ENCODE assay signal across 9 mouse cellular contexts in genomic region chr12:73334051-73334551, GRCm38 (mm10). TPM values are rescaled to one million over a fixed set of nuclear protein-coding genes. Genes with fewer than 3 reads are reported as not detected.
DNase-seq lines count a peak whose midpoint lies in the region; ATAC-seq and TF ChIP-seq lines count a peak whose summit lies in the region.
"Had no signal": no experiment of that assay in that cellular context is flagged by ENCODE, and none has a peak within 500 bp of the region (broad histone marks: within the 10 kb centered on the region; RNA-seq: fewer than 3 reads in every experiment).

No protein-coding gene starts in this region.

- no peaks in the 10 kb centered on the region for H3K79me2 ChIP-seq in MEL (ENCODE audit: control insufficient read depth, insufficient read depth, low read length, poor library complexity)

- WGBS in heart, embryonic 10.5 days = 66% methylated on average over 8 of the region's 8 CpGs
- WGBS in heart, embryonic 12.5 days = 60% methylated on average over 8 of the region's 8 CpGs
- WGBS in forebrain, embryonic 12.5 days = 69% methylated on average over 8 of the region's 8 CpGs
- 41% methylated on average over 8 of the region's 8 CpGs for WGBS in limb, embryonic 13.5 days

- H3K9ac ChIP-seq in heart, embryonic 12.5 days = no peak overlapping the region
- no peak overlapping the region for H3K9ac ChIP-seq in MEL (ENCODE audit: control insufficient read depth, low read depth, low read length, poor library complexity, severe bottlenecking)
- no peak overlapping the region for H3K9ac ChIP-seq in forebrain, embryonic 12.5 days
- no peak overlapping the region for H3K9ac ChIP-seq in limb, embryonic 13.5 days

- no peak for TF ChIP-seq POLR2A in MEL (IDR thresholded peaks at IDR 0.05; ENCODE audit: control insufficient read depth in 1 of 2, insufficient read depth in 1 of 2, low read depth in 1 of 2, low read length in 2 of 2, poor library complexity in 1 of 2)

- no peak overlapping the region for H3K4me3 ChIP-seq in heart, embryonic 10.5 days
- H3K4me3 ChIP-seq in heart, embryonic 12.5 days = no peak overlapping the region
- H3K4me3 ChIP-seq in MEL (ENCODE audit: control insufficient read depth in 1 of 2, insufficient read depth in 1 of 2, low read depth in 2 of 2, low read length in 2 of 2) = peak overlapping the region; percentile 22 to 43
- H3K4me3 ChIP-seq in forebrain, embryonic 12.5 days (replicated peaks) = no peak overlapping the region
- no peak overlapping the region for H3K4me3 ChIP-seq in limb, embryonic 13.5 days

- H3K27me3 ChIP-seq in heart, embryonic 10.5 days (ENCODE audit: insufficient read depth, poor library complexity, severe bottlenecking) = no peaks in the 10 kb centered on the region
- H3K27me3 ChIP-seq in heart, embryonic 12.5 days (replicated peaks) = no peaks in the 10 kb centered on the region
- no peaks in the 10 kb centered on the region for H3K27me3 ChIP-seq in MEL (ENCODE audit: control insufficient read depth in 1 of 2, insufficient read depth in 2 of 2, low read length in 2 of 2)
- H3K27me3 ChIP-seq in forebrain, embryonic 12.5 days = no peaks in the 10 kb centered on the region
- peaks cover 11% of the 10 kb centered on the region for H3K27me3 ChIP-seq in limb, embryonic 13.5 days

- 0 out of 2 replicates have a peak overlapping the region, but pooled peaks have one; percentile 29 for H3K27ac ChIP-seq in heart, embryonic 10.5 days
- H3K27ac ChIP-seq in heart, embryonic 12.5 days (ENCODE audit: poor library complexity, severe bottlenecking) = no peak overlapping the region
- no peak overlapping the region for H3K27ac ChIP-seq in MEL (ENCODE audit: control insufficient read depth, low read depth, low read length)
- H3K27ac ChIP-seq in forebrain, embryonic 12.5 days = peak overlapping the region; percentile 53; the same call in 1 of the 2 replicates
- H3K27ac ChIP-seq in limb, embryonic 13.5 days = peak overlapping the region; percentile 44; the same call in 1 of the 2 replicates
- H3K27ac ChIP-seq: kidney, postnatal 0 days had no signal

- H3K36me3 ChIP-seq in heart, embryonic 10.5 days = no peaks in the 10 kb centered on the region
- no peaks in the 10 kb centered on the region for H3K36me3 ChIP-seq in heart, embryonic 12.5 days
- peaks cover 0 to 9% of the 10 kb centered on the region in 2 experiments; a peak in 2 of 4 replicates for H3K36me3 ChIP-seq in MEL (ENCODE audit: control insufficient read depth in 1 of 2, insufficient read depth in 2 of 2, low read length in 2 of 2)
- no peaks in the 10 kb centered on the region for H3K36me3 ChIP-seq in forebrain, embryonic 12.5 days (replicated peaks)
- peaks cover 3% of the 10 kb centered on the region; the same call in 1 of the 2 replicates for H3K36me3 ChIP-seq in limb, embryonic 13.5 days

- TF ChIP-seq CTCF in MEL (IDR thresholded peaks at IDR 0.05 in 2 of 3, conservative IDR thresholded peaks at IDR 0.05 in 1 of 3; ENCODE audit: control insufficient read depth in 1 of 3, insufficient read depth in 1 of 3, low read depth in 2 of 3, low read length in 3 of 3, poor library complexity in 1 of 3, severe bottlenecking in 1 of 3) = no peak

- DNase-seq in heart, embryonic 10.5 days (ENCODE audit: low spot score) = peak; percentile 66
- peak; percentile 83 for DNase-seq in MEL (ENCODE audit: low read depth, low spot score)
- DNase-seq in layer of hippocampus, adult 9-10 months (ENCODE audit: low spot score) = no peak
- no peak for DNase-seq in urinary bladder, postnatal 14 days (ENCODE audit: low spot score)
- no peak for DNase-seq in ovary, postnatal 36 days (ENCODE audit: low spot score)

- no peak for TF ChIP-seq RAD21 in MEL (IDR thresholded peaks at IDR 0.05; ENCODE audit: low read depth, low read length)

- no peaks in the 10 kb centered on the region for H3K4me1 ChIP-seq in heart, embryonic 10.5 days
- peaks cover 6% of the 10 kb centered on the region; the same call in 1 of the 2 replicates for H3K4me1 ChIP-seq in heart, embryonic 12.5 days (replicated peaks)
- peaks cover 3 to 7% of the 10 kb centered on the region in 2 experiments for H3K4me1 ChIP-seq in MEL (ENCODE audit: control insufficient read depth in 1 of 2, insufficient read depth in 2 of 2, low read length in 2 of 2)
- peaks cover 9% of the 10 kb centered on the region; the same call in 1 of the 2 replicates for H3K4me1 ChIP-seq in forebrain, embryonic 12.5 days
- H3K4me1 ChIP-seq in limb, embryonic 13.5 days = peaks cover 30% of the 10 kb centered on the region

- H3K9me3 ChIP-seq in heart, embryonic 10.5 days = no peaks in the 10 kb centered on the region
- no peaks in the 10 kb centered on the region for H3K9me3 ChIP-seq in heart, embryonic 12.5 days (replicated peaks)
- H3K9me3 ChIP-seq in MEL (replicated peaks; ENCODE audit: insufficient read depth, low read length) = no peaks in the 10 kb centered on the region
- no peaks in the 10 kb centered on the region for H3K9me3 ChIP-seq in forebrain, embryonic 12.5 days
- H3K9me3 ChIP-seq in limb, embryonic 13.5 days = no peaks in the 10 kb centered on the region

- TF ChIP-seq EP300 in MEL (IDR thresholded peaks at IDR 0.05; ENCODE audit: low read depth in 1 of 2, low read length in 2 of 2) = peak; percentile 65 to 69; a peak in 3 of 4 replicates

- ATAC-seq in heart, embryonic 12.5 days (ENCODE audit: insufficient number of reproducible peaks, low FRiP score) = no peak
- ATAC-seq in forebrain, embryonic 12.5 days (ENCODE audit: low FRiP score) = no peak
- ATAC-seq in limb, embryonic 13.5 days (ENCODE audit: low FRiP score, low read depth) = no peak

- no peak overlapping the region for H3K4me2 ChIP-seq in heart, embryonic 12.5 days
- no peak overlapping the region for H3K4me2 ChIP-seq in forebrain, embryonic 12.5 days
- H3K4me2 ChIP-seq in limb, embryonic 13.5 days (replicated peaks) = peak overlapping the region; percentile 9; the same call in 1 of the 2 replicates

TF ChIP-seq in MEL, 35 proteins besides CTCF, POLR2A, EP300 and RAD21:
- TF ChIP-seq MEF2A (IDR thresholded peaks at IDR 0.05; ENCODE audit: extremely low read depth, insufficient replicate concordance, low read depth, low read length, poor library complexity, severe bottlenecking) (no peak), RCOR1 (IDR thresholded peaks at IDR 0.05; ENCODE audit: low read depth, low read length) (peak; percentile 33; the same call in 1 of the 2 replicates), GATA1 (IDR thresholded peaks at IDR 0.05; ENCODE audit: low read depth, low read length) (peak; percentile 48; the same call in 1 of the 2 replicates), MXI1 (IDR thresholded peaks at IDR 0.05; ENCODE audit: low read depth, low read length) (0 out of 2 replicates have a peak, but pooled peaks have one; percentile 47), UBTF (IDR thresholded peaks at IDR 0.05; ENCODE audit: borderline replicate concordance, insufficient read depth, low read depth, low read length) (no peak), TAL1 (IDR thresholded peaks at IDR 0.05; ENCODE audit: low read length) (peak; percentile 51), ZNF384 (IDR thresholded peaks at IDR 0.05; ENCODE audit: low read depth, low read length) (peak; percentile 66), MAX (IDR thresholded peaks at IDR 0.05; ENCODE audit: low read length) (no peak), BHLHE40 (IDR thresholded peaks at IDR 0.05; ENCODE audit: borderline replicate concordance, low read depth, low read length) (peak; percentile 75; the same call in 1 of the 2 replicates), SIN3A (IDR thresholded peaks at IDR 0.05; ENCODE audit: low read length) (0 out of 2 replicates have a peak, but pooled peaks have one; percentile 29), ETS1 (IDR thresholded peaks at IDR 0.05; ENCODE audit: low read depth, low read length) (peak; percentile 79), TCF12 (IDR thresholded peaks at IDR 0.05; ENCODE audit: low read depth, low read length) (peak; percentile 82)

RNA-seq across cellular contexts. Expression of gene Slc38a6, which starts 47.5 kb away (rescaled TPM):
- 7.0 and 7.3 TPM in 2 replicates for polyA plus RNA-seq in heart, embryonic 10.5 days (2016; fragmentation: Nextera tagmentation; extraction: Ambion mirVana)
- polyA plus RNA-seq in heart, embryonic 12.5 days (2016; fragmentation: Nextera tagmentation; extraction: Ambion mirVana) = 4.5 and 5.5 TPM in 2 replicates
- total RNA-seq in MEL (2012; rRNA removed) = 2.8 and 3.1 TPM in 2 replicates
- polyA plus RNA-seq in MEL (2012; ENCODE audit: insufficient read depth in 1 of 2, insufficient read length in 2 of 2, low read depth in 1 of 2, low replicate concordance in 2 of 2, missing spikeins in 1 of 2) = 1 to 10 TPM in 1 of 2 experiments, not detected in 1; 6.1 TPM
- polyA plus RNA-seq in forebrain, embryonic 12.5 days (2016; fragmentation: Nextera tagmentation; extraction: Ambion mirVana) = 8.9 and 11.8 TPM in 2 replicates
- polyA plus RNA-seq in limb, embryonic 13.5 days (2015; fragmentation: Nextera tagmentation; extraction: Ambion mirVana) = 11.0 and 14.1 TPM in 2 replicates

RNA-seq across cellular contexts. Expression of gene Trmt5, which starts 47.6 kb away (rescaled TPM):
- 18.5 and 21.1 TPM in 2 replicates for polyA plus RNA-seq in heart, embryonic 10.5 days (2016; fragmentation: Nextera tagmentation; extraction: Ambion mirVana)
- polyA plus RNA-seq in heart, embryonic 12.5 days (2016; fragmentation: Nextera tagmentation; extraction: Ambion mirVana) = 13.6 and 14.4 TPM in 2 replicates
- 20.8 and 28.1 TPM in 2 replicates for total RNA-seq in MEL (2012; rRNA removed)
- 10 to 100 TPM in 1 of 2 experiments, not detected in 1; 24.0 TPM for polyA plus RNA-seq in MEL (2012; ENCODE audit: insufficient read depth in 1 of 2, insufficient read length in 2 of 2, low read depth in 1 of 2, low replicate concordance in 2 of 2, missing spikeins in 1 of 2)
- polyA plus RNA-seq in forebrain, embryonic 12.5 days (2016; fragmentation: Nextera tagmentation; extraction: Ambion mirVana) = 16.0 and 16.3 TPM in 2 replicates
- 17.2 and 20.1 TPM in 2 replicates for polyA plus RNA-seq in limb, embryonic 13.5 days (2015; fragmentation: Nextera tagmentation; extraction: Ambion mirVana)

Comparison
In these comparisons a context has a peak if more than half of its experiments do, and no peak if none do; other contexts are left out.
1. H3K27ac ChIP-seq: peak in heart, embryonic 10.5 days (single experiment), forebrain, embryonic 12.5 days (single experiment) and limb, embryonic 13.5 days (single experiment); none in heart, embryonic 12.5 days (single experiment) and MEL (single experiment).
2. DNase-seq: peak in heart, embryonic 10.5 days (single experiment) and MEL (single experiment); none in layer of hippocampus, adult 9-10 months (single experiment), urinary bladder, postnatal 14 days (single experiment) and ovary, postnatal 36 days (single experiment).
3. H3K4me3 ChIP-seq: peak in MEL (2 of 2); none in heart, embryonic 10.5 days (single experiment), heart, embryonic 12.5 days (single experiment), forebrain, embryonic 12.5 days (single experiment) and limb, embryonic 13.5 days (single experiment).